Mouse (Mus musculus) left cerebral cortex, postnatal 36 days (tissue): ENCODE data around the gene Jmjd1c. TPM values are rescaled to one million over a fixed set of nuclear protein-coding genes. Genes with fewer than 3 reads are reported as not detected.

ENCODE experiments used
- DNase-seq, 2 experiments: peaks; one replicate each; pipeline ENCODE4 v3.0.0; 2021 to 2022; ENCODE audit warnings: low spot score in 2 of 2, mixed read lengths in 1 of 2
- intact Hi-C: fragments of 180-260 bp; cut with DNase I; formaldehyde crosslinking; loops from one replicate; pipeline ENCODE4 v1.15.1; 2025
- total RNA-seq, 2 experiments: library from RNA; stranded (reverse); gene quantifications; 2 replicates each; pipeline ENCODE4 v1.2.3; 2021

Jmjd1c gene
- total RNA-seq, 2 experiments from 2014 or later = 71.2 to 96.3 TPM

DNA sequence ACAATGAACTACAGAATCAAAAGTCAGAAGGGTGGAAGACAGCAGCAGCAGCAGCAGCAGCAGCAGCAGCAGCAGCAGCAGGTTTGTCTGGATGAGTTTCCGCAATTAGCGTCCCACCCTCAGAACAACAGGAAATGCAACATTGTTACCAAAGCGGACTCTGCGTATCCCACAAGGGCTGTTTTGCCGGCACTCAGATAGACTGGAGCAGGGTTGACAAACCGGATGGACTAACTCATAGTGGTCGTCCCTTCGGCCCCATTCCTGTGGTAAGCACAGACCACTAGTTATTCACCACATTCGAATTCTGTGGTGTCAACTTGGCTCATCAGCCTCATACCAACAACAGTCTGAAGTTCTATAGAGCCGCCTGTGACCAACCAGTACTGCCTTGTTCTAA lies 26.9 kb upstream of the Jmjd1c start:
- intact Hi-C loops = no loop called here
- DNase-seq = no peak

GRCm38 (mm10) chr10:67071389-67071788 lies 24.5 kb upstream of the Jmjd1c start:
- intact Hi-C loops = no loop called here
- no peak for DNase-seq

DNA sequence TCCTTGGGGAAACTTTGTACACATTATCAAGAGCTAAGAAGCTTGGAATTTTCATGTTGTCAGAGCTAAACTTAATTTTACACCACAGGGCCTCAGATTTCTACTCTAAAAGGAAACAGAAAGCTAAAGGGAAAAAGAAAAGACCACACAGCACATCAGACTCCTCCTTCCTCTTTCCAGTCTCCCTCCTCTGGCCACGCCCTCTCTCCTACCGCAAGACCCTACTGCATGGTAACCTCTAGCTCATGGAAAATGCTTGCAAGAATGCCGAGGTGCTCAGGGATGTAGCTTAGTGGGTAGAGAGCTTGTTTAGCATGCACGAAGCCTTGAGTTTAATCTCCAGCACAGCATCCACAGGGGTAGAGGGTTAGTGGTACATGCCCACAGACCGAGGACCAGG lies 24.0 kb upstream of the Jmjd1c start:
- no peak for DNase-seq
- intact Hi-C loops = no loop called here

DNA sequence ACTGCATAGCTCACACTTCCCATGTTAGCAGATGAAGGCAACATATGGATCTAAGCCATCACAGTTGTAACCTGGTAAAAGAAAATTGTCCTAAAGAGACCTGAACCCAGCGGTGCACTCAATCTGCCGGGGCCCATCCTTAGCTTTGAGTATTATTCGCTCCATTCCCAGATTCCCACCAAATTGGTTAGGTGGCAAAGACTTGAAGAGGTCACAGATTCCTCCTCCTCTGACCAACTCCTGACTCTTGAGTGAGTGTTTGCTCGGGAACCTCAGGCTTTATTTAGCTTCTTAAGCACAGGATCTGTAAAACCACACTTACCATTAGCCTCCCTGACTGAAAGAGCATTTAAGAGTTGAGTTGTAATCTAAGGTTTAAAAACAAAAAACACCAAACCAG lies 23.3 kb upstream of the Jmjd1c start:
- intact Hi-C loops = no loop called here

GRCm38 (mm10) chr10:67073577-67073976 lies 22.3 kb upstream of the Jmjd1c start:
- intact Hi-C loops = no loop called here
- DNase-seq = no peak

More for the DNA sequence above, 23.3 kb upstream of the Jmjd1c start:
- DNase-seq = no peak

- peak; percentile 60 to 63 for DNase-seq
- intact Hi-C loops = no loop called here
Measured at GRCm38 (mm10) chr10:67075931-67076878, 19.7 kb upstream of the Jmjd1c start.

DNA sequence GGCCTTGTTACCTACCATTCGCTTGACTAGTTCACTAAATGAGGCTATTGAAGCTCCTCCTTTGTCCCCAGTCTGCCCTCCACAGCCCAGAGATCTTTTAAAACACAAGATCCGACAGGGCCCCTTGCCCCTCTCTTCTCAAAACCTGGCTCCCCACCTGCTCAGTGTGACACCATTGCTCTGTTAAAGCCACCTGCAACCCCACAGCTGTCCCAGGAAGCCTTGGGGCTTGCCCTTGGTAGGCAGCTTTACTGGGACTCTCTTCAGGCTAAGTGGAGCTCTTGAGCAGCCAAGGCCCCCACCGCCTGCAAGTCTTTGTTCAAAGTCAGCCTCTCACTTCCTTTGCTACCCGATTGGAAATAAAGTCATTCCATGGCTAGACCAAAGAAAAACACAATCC lies 16.9 kb upstream of the Jmjd1c start:
- no peak for DNase-seq
- intact Hi-C loops = no loop called here

DNA sequence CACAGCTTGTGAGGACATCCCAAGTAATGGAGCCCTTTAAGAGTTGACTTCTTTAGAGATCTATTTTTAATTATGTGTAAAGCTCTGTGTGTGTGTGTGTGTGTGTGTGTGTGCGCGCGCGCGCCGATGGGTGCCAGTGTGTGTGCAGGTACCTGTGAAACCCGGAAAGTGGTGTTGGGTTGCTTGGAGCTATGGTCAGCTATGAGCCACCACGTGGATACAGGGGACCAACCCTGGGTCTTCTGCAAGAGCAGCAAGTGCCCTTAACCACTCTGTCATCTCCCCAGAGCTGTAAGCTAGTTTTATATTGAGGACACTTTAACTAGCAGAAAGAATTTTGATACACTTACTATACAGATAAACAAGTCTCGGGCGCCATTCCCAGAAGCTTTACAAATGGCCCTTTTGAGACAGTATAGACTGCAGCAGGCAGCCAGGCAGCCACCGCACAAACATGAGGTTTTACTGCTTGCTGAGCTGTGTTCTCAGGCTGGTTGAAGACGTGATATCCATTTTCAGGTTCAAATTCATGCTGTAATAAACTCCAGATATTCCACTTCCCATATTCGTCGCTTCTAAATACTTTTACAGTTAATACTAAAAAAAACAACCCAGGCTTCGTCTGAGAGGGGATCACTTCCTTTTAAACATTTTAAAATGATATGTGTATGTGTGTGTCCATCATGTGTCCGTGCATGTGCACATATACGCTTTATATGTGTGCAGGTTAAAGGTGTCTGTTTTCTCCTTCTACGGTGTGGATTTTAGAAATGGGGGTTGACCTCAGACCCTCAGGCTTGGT lies 14.5 kb upstream of the Jmjd1c start:
- no peak for DNase-seq
- intact Hi-C loops = no loop called here

- DNase-seq = no peak
Measured at GRCm38 (mm10) chr10:67082531-67082930, 13.4 kb upstream of the Jmjd1c start.

GRCm38 (mm10) chr10:67083446-67084166 lies 12.3 kb upstream of the Jmjd1c start:
- no peak for DNase-seq
- intact Hi-C loops = no loop called here

More at GRCm38 (mm10) chr10:67082531-67082930, 13.4 kb upstream of the Jmjd1c start:
- intact Hi-C loops = no loop called here

DNA sequence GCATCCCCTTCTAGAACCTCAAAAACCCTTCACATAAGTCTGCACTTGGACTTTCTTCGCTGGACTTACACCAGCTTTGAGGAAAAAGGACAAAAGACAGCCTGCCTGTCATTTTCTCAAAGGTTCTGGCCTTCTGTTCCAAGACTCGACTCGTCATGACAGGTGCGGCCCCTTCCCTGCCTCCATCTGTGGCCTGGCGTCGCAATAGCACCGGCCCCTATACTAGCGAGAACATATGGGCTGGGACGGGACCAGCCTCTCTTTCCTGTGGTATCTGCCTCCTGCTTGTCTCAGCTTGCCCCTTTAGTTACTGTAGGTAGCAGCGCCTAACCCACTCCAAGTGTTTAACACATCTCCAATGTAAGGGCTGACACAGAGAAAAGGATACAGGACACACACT lies 10.8 kb upstream of the Jmjd1c start:
- intact Hi-C loops = no loop called here
- DNase-seq = no peak

DNA sequence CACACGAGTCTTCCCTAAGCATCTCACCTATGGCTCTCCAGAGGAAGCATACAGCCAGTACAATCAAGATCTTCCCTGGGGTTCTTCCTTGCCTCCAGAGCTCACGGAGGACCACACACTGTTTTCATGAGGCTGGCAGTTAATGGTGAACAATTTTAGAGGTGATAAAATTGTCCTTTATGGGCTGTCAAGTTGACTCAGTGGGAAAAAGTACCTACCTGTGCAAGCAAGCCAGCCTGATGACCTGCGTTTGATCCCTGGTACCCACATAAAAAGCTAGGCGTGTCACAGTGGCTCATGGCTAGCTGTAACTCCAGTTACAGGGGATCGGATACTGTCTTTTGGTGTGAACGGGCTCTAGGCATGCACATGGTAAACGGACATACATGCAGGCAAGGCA lies 10.0 kb upstream of the Jmjd1c start:
- DNase-seq = no peak
- intact Hi-C loops = no loop called here

DNA sequence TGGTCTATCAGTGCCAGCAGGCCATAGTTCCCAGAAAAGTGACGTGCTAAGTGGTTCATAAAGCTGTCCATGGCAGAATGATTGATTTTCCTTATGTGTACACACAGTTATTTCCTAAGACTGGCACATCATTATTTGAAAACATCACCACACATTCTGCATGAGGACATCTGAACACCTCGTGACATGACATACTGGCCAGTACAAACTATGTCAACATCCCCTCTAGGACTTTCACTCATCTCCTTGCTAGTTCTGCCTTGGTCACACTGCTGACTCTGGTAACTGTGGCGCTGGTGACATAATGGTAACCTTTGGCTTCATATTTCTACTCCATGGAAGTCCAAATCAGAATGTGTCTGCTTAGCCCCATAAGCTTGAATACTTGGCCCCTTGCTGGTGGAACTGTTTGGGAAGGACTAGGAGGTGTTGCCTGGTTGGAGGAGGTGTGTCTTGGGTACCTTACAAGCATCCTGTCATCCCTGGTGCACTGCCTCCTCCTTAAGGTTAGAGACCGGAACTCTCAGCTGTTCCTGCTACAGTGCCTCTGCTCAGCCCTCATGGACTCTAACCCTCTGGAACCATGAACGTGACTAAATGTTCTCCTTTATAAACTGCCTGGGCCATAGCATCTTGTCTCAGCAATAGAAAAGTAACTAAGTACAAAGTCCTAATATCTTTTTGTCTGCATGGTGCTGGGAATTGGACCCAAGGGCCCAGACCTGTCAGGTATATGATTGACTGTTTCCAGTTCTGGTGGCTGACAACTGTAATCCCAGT lies 8.3 kb upstream of the Jmjd1c start:
- intact Hi-C loops = no loop called here
- DNase-seq = no peak

- intact Hi-C loops = no loop called here
Measured at GRCm38 (mm10) chr10:67090611-67091010, 5.3 kb upstream of the Jmjd1c start.

GRCm38 (mm10) chr10:67094922-67095321 lies 1.0 kb upstream of the Jmjd1c start:
- intact Hi-C loops = loop anchor here (5.0 kb wide), 2 partner anchors 58 to 92 kb away; no protein-coding TSS in a partner anchor
- no peak for DNase-seq

More at GRCm38 (mm10) chr10:67090611-67091010, 5.3 kb upstream of the Jmjd1c start:
- no peak for DNase-seq

DNA sequence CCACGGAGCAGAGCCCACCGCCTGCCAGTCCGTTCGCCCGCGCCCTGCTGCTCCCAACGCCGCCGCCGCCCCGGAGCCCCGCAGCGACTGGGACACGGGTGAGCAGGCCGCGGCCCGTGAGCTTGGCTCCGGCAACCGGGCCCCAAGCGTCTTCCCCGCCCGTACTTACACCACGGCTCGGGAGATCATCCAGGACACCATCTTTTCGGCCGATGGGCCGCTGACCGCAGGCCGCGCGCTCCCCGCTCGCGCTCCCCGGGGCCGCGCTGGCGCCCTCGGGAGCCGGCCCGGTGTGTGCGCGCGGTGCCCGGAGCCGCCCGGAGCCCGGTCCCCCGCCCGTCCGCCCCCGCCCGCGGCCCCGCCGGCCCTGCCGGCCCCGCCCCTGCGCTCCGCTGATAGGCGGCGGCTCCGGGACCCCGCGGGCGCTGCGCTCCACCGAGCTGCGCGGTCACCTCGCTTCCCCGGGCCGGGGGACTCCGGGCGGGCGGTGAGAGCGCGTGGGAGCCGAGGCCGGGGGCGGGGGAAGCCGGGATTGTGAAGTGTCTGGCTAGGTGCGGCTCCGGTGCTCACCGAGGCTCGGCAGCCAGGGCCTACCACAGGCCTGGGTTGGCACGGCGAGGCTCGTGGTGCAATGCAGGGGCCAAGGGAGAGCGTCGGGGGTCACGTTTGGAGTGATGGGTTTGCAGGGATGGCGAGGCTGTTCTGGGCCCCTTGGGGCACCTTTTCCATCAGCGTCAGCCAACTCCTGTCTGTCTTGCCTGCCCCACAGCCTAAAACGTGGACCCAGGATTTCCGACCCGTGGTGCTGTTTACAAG lies 904 bp downstream of the Jmjd1c start, which contains the start of gene Reep3:
Reep3 (minus strand) TSS at position 325 of the 816 bp plus-strand sequence.
- intact Hi-C loops = loop anchor here (1.0 to 5.0 kb wide), 5 partner anchors 30 to 177 kb away; no protein-coding TSS in a partner anchor
- DNase-seq = peak; percentile 63 to 82

DNA sequence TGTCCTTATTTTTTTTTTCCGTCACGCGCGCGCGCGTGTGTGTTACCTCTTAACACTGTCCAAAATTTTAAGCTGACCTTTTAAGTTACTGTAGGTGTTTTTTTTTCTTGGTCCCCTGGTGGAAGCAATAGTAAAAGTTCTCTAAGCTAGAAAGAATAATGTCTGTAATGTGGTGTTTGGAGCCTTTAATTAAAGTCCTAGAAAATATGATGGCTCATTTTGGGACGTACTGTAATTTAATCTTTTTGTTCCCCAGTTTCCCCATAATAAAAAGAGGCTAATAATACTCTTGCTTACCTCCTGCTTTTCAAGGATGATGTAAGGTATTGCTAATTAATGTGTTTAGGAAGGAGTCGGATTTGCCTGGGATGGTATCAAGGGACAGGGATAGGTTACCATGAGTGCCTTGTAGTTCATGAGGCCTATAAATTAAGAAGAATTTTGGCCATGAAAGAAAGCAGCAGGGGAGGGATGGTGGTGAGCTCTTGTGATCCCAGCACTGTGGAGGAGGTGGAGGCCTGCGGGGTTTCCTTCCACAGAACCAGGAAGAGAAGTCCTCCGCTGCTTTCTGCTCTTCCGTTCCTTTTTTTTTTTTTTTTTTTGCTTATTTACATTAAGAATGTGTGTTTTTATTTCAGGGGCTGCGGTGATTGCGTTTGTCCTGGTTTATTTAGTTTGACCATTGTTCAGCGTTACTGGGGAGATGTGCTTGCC lies 1.7 kb downstream of the Jmjd1c start:
- DNase-seq = no peak
- intact Hi-C loops = loop anchor here (2.0 to 5.0 kb wide), 3 partner anchors 60 to 93 kb away; no protein-coding TSS in a partner anchor
